Mouse (Mus musculus): ENCODE measurements around the gene Glrp1.

DNA sequence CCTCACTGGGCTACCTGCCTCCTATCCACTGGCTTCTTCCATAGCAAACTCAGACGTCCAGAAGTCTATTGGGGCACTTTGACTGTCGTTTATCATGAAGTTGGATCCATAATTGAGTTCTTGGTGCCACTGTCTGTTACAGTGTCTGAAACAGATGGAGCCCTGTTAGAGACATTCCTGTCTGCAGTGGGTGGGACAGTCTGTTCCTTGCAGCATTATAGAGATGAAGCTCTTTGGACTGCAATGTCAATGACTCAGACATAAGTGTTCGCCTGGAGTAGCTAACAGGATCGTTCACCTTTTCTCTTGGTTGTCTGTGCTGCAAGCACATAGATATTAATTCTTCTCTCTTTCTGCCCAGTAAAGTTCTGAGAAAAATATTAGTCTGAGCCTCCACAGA, 25.8 kb downstream of the Glrp1 start:
- TF ChIP-seq CTCF (IDR thresholded peaks at IDR 0.05; ENCODE audit: low read depth) = no peak
- no peak for TF ChIP-seq EP300 (IDR thresholded peaks at IDR 0.05; ENCODE audit: low read depth)

Data from heart, postnatal 0 days (tissue).